Mouse (Mus musculus) olfactory bulb, adult 2 months (tissue): Measurements from ENCODE around the gene Dgat2. TPM values are rescaled to one million over a fixed set of nuclear protein-coding genes. Genes with fewer than 3 reads are reported as not detected.

Source experiments
- H3K27ac ChIP-seq: fragments of 200-500 bp; 2 replicates; pipeline ENCODE4 v1.5.1; 2012; ENCODE audit warnings: low read depth, low read length; ENCODE audit not compliant: insufficient read depth
- H3K4me1 ChIP-seq: fragments of 200-500 bp; 2 replicates; pipeline ENCODE4 v1.6.1; 2012; ENCODE audit warnings: low read length; ENCODE audit not compliant: control insufficient read depth, insufficient read depth
- H3K4me3 ChIP-seq: fragments of 200-500 bp; 2 replicates; pipeline ENCODE4 v1.5.1; 2012; ENCODE audit warnings: mild to moderate bottlenecking, low read depth, low read length, moderate library complexity; ENCODE audit not compliant: insufficient read depth
- CTCF ChIP-seq: fragments of 200-500 bp; IDR thresholded peaks from 2 replicates; pipeline ENCODE4 v1.5.1; 2012; ENCODE audit warnings: low read depth, mild to moderate bottlenecking, low read length, moderate library complexity; ENCODE audit not compliant: insufficient read depth
- POLR2A ChIP-seq: fragments of 200-500 bp; IDR thresholded peaks from 2 replicates; pipeline ENCODE4 v1.6.1; 2012; ENCODE audit warnings: mild to moderate bottlenecking, low read depth, low read length, moderate library complexity; ENCODE audit not compliant: insufficient read depth
- WGBS: fragments of 180-500 bp; shearing (Covaris S2); methylation state at CpG from one replicate; pipeline ENCODE4 v1.1.7; 2018; 5-methylcytosine and 5-hydroxymethylcytosine counted together
- polyA plus RNA-seq: library from polyadenylated mRNA; stranded (reverse); fragments of >200 nt; gene quantifications from 2 replicates; pipeline ENCODE4 v1.2.4, GENCODE M21; 2012; ENCODE audit warnings: low replicate concordance; ENCODE audit not compliant: missing spikeins, insufficient read depth, insufficient read length

Dgat2 gene
- polyA plus RNA-seq, 1 experiment, result not detected

GRCm38 (mm10) chr7:99217338-99218074, 35.0 kb upstream of the Dgat2 start:
- H3K4me1 ChIP-seq, result peaks cover 34% of the 10 kb centered on the region
- H3K4me3 ChIP-seq, result no peak overlapping the region
- 65% methylated on average over 3 of the region's 3 CpGs for WGBS
- H3K27ac ChIP-seq, result no peak overlapping the region
- TF ChIP-seq POLR2A (no peak), CTCF (no peak)

GRCm38 (mm10) chr7:99215347-99215855, 32.9 kb upstream of the Dgat2 start:
- TF ChIP-seq CTCF (no peak), POLR2A (no peak)
- WGBS, result 43% methylated on average over 8 of the region's 8 CpGs
- Histone ChIP-seq H3K27ac (peak overlapping the region; percentile 77), H3K4me1 (peaks cover 34% of the 10 kb centered on the region), H3K4me3 (no peak overlapping the region)

GRCm38 (mm10) chr7:99214621-99215185, 32.2 kb upstream of the Dgat2 start:
- H3K4me3 ChIP-seq, result no peak overlapping the region
- peaks cover 34% of the 10 kb centered on the region for H3K4me1 ChIP-seq
- TF ChIP-seq POLR2A (no peak), CTCF (no peak)
- no peak overlapping the region; the same call in 1 of the 2 replicates for H3K27ac ChIP-seq
- 92% methylated on average over 10 of the region's 10 CpGs for WGBS

- WGBS, result 90% methylated on average over 2 of the region's 2 CpGs
- peaks cover 34% of the 10 kb centered on the region for H3K4me1 ChIP-seq
- no peak overlapping the region for H3K27ac ChIP-seq
- H3K4me3 ChIP-seq, result no peak overlapping the region
- TF ChIP-seq CTCF, result no peak
- no peak for TF ChIP-seq POLR2A
Observed at GRCm38 (mm10) chr7:99213686-99214085, 31.2 kb upstream of the Dgat2 start.

- Histone ChIP-seq H3K27ac (no peak overlapping the region), H3K4me3 (no peak overlapping the region), H3K4me1 (peaks cover 34% of the 10 kb centered on the region)
- 90% methylated on average over 1 of the region's 1 CpGs for WGBS
- TF ChIP-seq POLR2A (no peak), CTCF (no peak)
Observed at GRCm38 (mm10) chr7:99213056-99213455, 30.5 kb upstream of the Dgat2 start.

- WGBS, result 97% methylated on average over 4 of the region's 4 CpGs
Observed at GRCm38 (mm10) chr7:99208704-99209103, 26.2 kb upstream of the Dgat2 start.

GRCm38 (mm10) chr7:99206364-99206763, 23.8 kb upstream of the Dgat2 start:
- WGBS, result 89% methylated on average over 7 of the region's 7 CpGs
- TF ChIP-seq POLR2A, result no peak
- TF ChIP-seq CTCF, result no peak
- no peaks in the 10 kb centered on the region for H3K4me1 ChIP-seq
- H3K4me3 ChIP-seq, result no peak overlapping the region
- no peak overlapping the region for H3K27ac ChIP-seq

More at GRCm38 (mm10) chr7:99208704-99209103, 26.2 kb upstream of the Dgat2 start:
- TF ChIP-seq POLR2A, result no peak
- H3K4me1 ChIP-seq, result no peaks in the 10 kb centered on the region
- no peak overlapping the region for H3K4me3 ChIP-seq
- no peak overlapping the region for H3K27ac ChIP-seq

- TF ChIP-seq CTCF, result no peak
- TF ChIP-seq POLR2A, result no peak
- H3K27ac ChIP-seq, result no peak overlapping the region
- 90% methylated on average over 7 of the region's 7 CpGs for WGBS
- no peak overlapping the region for H3K4me3 ChIP-seq
- H3K4me1 ChIP-seq, result no peaks in the 10 kb centered on the region
Observed at GRCm38 (mm10) chr7:99202163-99202562, 19.6 kb upstream of the Dgat2 start.

GRCm38 (mm10) chr7:99200290-99200689, 17.8 kb upstream of the Dgat2 start:
- TF ChIP-seq CTCF (no peak), POLR2A (no peak)
- H3K4me1 ChIP-seq, result no peaks in the 10 kb centered on the region
- H3K4me3 ChIP-seq, result no peak overlapping the region
- 62% methylated on average over 4 of the region's 4 CpGs for WGBS
- no peak overlapping the region for H3K27ac ChIP-seq
